Mouse (Mus musculus): ENCODE measurements around the gene Micall2. TPM values are rescaled to one million over a fixed set of nuclear protein-coding genes. Genes with fewer than 3 reads are reported as not detected.

Micall2 gene
- polyA plus RNA-seq, 1 experiment from 2014 or later, result 8.9 TPM

DNA sequence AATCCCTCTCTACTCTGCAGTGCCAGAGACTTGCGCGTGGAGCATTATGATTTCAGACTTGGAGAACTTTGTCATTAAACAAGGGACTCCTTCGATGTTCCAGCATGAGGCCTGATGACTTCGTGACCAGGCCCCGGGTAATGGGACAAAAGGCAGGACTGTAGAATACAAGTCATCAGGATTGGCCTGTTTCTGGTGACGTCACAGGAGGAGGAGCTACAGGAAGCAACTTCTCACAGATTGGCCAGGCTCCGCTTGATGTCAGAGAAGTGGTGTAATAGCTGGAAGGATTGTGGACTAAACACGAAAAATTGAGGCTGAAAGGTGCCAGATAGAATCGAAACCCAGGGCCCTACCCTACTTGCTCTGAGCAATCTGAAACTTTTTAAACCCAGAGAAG lies 45.3 kb downstream of the Micall2 start:
- Histone ChIP-seq H3K4me1 (peaks cover 25% of the 10 kb centered on the region), H3K4me3 (no peak overlapping the region), H3K27ac (no peak overlapping the region), H3K27me3 (ENCODE audit: low read depth, poor library complexity, severe bottlenecking) (peaks cover 66% of the 10 kb centered on the region), H3K9me3 (replicated peaks) (no peaks in the 10 kb centered on the region), H3K36me3 (no peaks in the 10 kb centered on the region)
- WGBS, result 79% methylated on average over 9 of the region's 9 CpGs
- no peak for DNase-seq (ENCODE audit: low spot score)

DNA sequence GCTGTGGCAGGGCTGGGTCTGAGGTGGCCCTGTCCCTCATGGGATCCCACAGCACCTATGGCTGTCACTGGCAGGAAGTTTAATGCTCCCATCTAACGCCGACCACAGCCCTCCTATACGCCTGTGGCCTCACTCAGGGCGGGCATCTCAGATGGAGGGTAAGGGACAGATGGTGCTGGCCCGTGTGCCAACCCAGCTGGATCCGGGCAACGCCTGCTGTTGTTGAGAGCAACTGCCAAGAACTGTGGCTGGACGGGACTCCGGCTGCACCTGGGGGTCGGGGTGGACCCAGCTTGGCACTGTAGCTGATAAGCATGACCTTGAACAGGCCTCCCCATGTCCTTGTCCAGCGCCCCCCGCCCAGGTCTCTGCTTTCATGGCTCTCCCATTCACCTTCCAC lies 47.8 kb downstream of the Micall2 start:
- no peak overlapping the region for H3K4me3 ChIP-seq
- WGBS, result 85% methylated on average over 12 of the region's 12 CpGs
- no peak for DNase-seq (ENCODE audit: low spot score)
- no peaks in the 10 kb centered on the region for H3K36me3 ChIP-seq
- no peaks in the 10 kb centered on the region for H3K9me3 ChIP-seq (replicated peaks)
- H3K27me3 ChIP-seq (ENCODE audit: low read depth, poor library complexity, severe bottlenecking), result peaks cover 69% of the 10 kb centered on the region
- no peak overlapping the region for H3K27ac ChIP-seq
- peaks cover 23% of the 10 kb centered on the region for H3K4me1 ChIP-seq

DNA sequence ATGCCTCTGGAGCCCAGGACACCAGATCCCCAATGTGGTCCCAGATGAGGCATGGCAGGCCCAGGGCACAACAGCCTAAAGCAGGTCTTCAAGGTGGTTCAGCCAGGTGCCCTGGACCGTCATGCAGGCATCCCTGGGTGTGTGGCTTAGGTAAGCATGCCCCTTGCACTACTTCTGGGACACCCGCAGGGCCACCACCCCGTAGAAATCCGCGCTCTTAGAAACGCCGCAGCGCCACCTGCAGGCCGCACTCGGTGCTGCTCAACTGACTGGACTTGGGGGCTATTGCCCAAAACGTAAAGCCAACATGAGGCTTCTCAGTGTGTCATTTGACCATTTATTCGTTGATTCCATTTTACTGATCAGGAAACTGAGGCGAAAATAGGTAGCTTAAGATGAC lies 48.5 kb downstream of the Micall2 start:
- no peak overlapping the region for H3K4me3 ChIP-seq
- H3K27ac ChIP-seq, result no peak overlapping the region
- peaks cover 70% of the 10 kb centered on the region for H3K27me3 ChIP-seq (ENCODE audit: low read depth, poor library complexity, severe bottlenecking)
- peak; percentile 72 for DNase-seq (ENCODE audit: low spot score)
- H3K36me3 ChIP-seq, result no peaks in the 10 kb centered on the region
- 8% methylated on average over 13 of the region's 13 CpGs for WGBS
- no peaks in the 10 kb centered on the region for H3K9me3 ChIP-seq (replicated peaks)
- H3K4me1 ChIP-seq, result peaks cover 31% of the 10 kb centered on the region

DNA sequence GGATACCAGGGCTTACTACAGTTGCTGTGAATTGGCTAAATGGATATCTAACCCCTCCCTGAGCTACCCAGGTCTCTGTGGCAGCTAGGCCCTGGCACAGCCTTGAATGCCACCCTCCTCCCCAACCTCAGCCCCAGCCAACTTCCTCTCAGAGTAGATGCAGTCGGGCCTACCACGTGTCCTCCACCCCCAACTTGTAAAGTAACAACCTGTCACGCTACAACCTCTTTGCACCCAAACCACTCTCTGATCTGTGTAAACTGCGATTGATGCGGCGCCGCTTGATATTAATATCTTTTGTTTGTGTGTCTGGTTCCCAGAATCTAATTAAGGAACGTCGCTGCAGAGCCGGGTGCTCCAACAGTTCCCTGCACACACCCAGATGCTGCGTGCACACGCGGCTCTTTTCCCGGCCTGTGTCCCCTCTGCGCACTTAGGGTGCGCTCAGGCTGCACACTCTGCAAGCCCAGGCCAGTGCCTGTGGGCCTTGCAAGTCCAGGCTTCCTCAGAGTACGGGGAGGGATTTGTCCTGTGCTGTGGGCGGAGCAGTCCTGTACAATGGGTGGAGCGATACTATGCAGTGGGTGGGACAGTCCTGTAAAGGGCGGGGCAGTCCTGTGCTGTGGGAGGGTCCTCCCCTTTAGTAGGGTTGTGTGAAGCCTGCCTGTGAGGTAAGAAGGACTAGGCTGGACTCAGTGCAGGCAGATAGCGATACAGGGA lies 49.4 kb downstream of the Micall2 start:
- Histone ChIP-seq H3K27me3 (ENCODE audit: low read depth, poor library complexity, severe bottlenecking) (peaks cover 80% of the 10 kb centered on the region), H3K9me3 (replicated peaks) (no peaks in the 10 kb centered on the region), H3K4me1 (peaks cover 40% of the 10 kb centered on the region), H3K36me3 (no peaks in the 10 kb centered on the region), H3K27ac (peak overlapping the region; percentile 47), H3K4me3 (no peak overlapping the region)
- DNase-seq (ENCODE audit: low spot score), result peak; percentile 56
- WGBS, result 28% methylated on average over 21 of the region's 21 CpGs

DNA sequence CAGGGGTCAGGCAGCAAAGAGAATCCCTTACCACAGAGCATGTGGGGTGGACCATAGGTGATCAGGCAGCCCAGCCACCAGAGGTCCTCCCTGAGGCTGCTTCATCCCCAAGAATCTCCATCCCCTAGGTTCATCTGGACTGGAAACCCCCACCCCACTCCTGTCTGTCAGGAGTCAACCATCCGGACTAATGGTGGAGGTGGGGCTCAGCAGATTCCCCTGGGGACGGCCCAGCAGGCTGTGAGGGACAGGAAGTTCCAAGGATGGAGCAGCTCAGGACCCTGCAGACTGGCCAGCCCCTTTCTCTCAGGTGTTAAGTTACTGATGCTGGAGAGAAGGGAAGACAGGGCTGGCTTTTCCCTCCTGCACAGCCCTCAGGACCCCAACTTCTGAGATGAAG lies 52.9 kb downstream of the Micall2 start:
- Histone ChIP-seq H3K27me3 (ENCODE audit: low read depth, poor library complexity, severe bottlenecking) (peaks cover 98% of the 10 kb centered on the region), H3K36me3 (no peaks in the 10 kb centered on the region), H3K4me1 (peaks cover 44% of the 10 kb centered on the region), H3K4me3 (no peak overlapping the region), H3K27ac (0 out of 2 replicates have a peak overlapping the region, but pooled peaks have one; percentile 28), H3K9me3 (replicated peaks) (no peaks in the 10 kb centered on the region)
- WGBS, result 0% methylated on average over 2 of the region's 2 CpGs
- DNase-seq (ENCODE audit: low spot score), result no peak

DNA sequence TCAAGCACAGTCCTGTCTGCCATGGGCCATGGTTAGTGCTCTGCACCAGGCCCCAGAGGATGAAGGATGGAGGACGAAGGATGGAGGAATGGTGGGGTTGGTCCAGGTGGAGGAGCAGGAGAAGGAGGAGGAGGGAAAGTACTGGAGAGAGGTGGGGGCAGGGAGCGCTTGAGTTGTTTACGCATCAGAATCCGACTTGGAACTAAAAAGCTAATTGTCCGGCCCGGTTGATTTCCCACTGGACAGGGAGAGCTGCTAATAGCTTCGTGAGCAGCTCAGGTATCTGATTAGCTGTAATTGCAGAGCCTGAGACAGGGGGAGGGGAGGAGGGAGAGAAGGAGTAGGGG lies 53.5 kb downstream of the Micall2 start:
- Histone ChIP-seq H3K4me1 (peaks cover 43% of the 10 kb centered on the region), H3K9me3 (replicated peaks) (no peaks in the 10 kb centered on the region), H3K27me3 (ENCODE audit: low read depth, poor library complexity, severe bottlenecking) (peaks cover 98% of the 10 kb centered on the region), H3K27ac (peak overlapping the region; percentile 20; the same call in 1 of the 2 replicates), H3K36me3 (no peaks in the 10 kb centered on the region), H3K4me3 (no peak overlapping the region; the same call in 1 of the 2 replicates)
- peak; percentile 49 for DNase-seq (ENCODE audit: low spot score)
- 2% methylated on average over 7 of the region's 7 CpGs for WGBS

DNA sequence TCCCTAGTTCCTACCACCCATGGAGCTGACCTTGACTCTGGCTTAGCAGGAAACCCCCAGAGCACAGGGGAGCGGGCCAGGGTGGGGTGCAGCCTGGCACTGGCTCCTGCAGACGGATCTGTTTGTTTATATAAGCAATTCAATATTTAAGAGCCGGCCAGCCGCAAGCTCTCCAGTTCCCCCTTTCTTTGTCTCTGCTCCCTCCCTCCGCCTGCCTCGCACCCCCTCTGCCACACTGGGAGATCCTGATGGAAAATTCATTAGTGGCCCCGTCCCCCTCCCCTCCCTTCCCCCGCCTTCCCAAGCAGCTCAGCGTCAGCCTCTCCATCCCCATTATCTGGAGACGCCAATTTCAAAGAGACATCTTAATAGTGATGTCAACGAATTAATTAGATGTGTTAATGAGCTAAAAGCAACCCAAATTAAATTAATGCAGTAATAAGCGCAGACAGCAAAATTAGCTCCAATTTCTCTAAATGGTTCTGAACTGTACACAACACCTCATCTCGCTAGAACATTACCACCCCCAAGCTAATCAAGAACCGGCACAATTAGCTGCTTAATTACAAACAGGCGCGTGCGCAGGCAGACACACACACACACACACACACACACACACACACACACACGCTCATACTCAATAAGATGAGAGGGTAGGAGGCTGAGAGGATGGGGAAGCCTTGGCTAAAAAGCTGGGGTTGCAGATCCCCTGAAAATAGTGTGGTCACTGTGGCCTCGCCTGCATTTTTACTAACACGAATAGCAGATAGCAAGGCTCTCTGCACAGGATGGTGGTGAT lies 54.1 kb downstream of the Micall2 start:
- Histone ChIP-seq H3K4me3 (peak overlapping the region; percentile 6; the same call in 1 of the 2 replicates), H3K27me3 (ENCODE audit: low read depth, poor library complexity, severe bottlenecking) (peaks cover 98% of the 10 kb centered on the region), H3K27ac (peak overlapping the region; percentile 58; the same call in 1 of the 2 replicates), H3K9me3 (replicated peaks) (no peaks in the 10 kb centered on the region), H3K4me1 (peaks cover 38% of the 10 kb centered on the region), H3K36me3 (no peaks in the 10 kb centered on the region)
- DNase-seq (ENCODE audit: low spot score), result peak; percentile 52
- 4% methylated on average over 20 of the region's 20 CpGs for WGBS

DNA sequence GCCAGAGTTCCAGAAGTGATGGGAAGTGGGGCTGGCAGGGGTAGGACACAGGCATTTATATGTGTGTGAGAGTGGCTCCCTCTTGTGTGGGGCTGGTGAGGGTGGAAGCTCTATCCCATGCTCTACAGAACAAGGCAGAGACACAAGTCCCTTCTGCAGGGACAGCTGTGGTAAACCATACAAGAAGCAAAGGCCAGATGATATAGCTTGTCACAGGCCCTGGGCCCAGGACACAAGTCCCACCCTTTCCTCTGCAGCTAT lies 60.5 kb downstream of the Micall2 start:
- DNase-seq (ENCODE audit: low spot score), result no peak
- Histone ChIP-seq H3K36me3 (no peaks in the 10 kb centered on the region), H3K4me1 (peaks cover 28% of the 10 kb centered on the region), H3K27ac (no peak overlapping the region), H3K27me3 (ENCODE audit: low read depth, poor library complexity, severe bottlenecking) (peaks cover 98% of the 10 kb centered on the region), H3K9me3 (replicated peaks) (no peaks in the 10 kb centered on the region), H3K4me3 (no peak overlapping the region)

DNA sequence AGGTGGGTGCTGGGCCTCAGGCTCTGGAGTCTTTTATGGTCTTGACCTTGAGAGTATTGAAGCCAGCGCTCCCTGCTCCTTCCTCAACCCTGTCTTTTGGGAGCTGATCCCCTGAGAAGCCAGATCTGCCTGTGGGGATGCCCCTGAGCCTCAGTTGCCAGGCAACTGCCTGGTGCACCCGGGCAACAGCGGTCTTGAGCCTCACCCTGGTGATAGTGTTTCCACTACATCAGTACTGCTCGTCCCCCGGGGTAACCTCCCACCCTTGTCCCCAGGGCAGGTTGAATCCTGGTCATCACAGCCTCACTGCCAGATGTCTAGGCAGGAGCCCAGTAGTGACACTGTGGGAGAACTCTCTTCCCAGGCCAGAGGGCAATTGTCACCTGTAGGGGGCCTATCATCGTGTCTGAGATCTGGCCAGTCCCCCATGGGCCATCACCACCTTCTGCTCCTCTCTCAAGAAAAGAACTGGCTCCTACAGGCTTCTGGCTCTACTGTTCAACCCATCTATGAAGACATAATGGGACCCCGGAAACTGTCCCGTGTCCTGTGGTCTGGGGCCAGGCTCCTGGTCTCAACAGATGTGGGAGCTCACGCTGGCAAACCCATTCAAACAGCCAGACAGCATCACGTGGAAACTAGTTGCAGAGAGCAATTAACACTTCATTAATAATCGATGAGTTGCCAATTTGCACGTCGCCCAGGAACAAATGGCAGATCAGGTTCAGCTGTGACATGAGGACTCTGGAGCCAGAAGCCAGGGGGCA lies 61.0 kb downstream of the Micall2 start:
- Histone ChIP-seq H3K4me3 (no peak overlapping the region), H3K27me3 (ENCODE audit: low read depth, poor library complexity, severe bottlenecking) (peaks cover 100% of the 10 kb centered on the region), H3K4me1 (peaks cover 28% of the 10 kb centered on the region), H3K36me3 (no peaks in the 10 kb centered on the region), H3K27ac (no peak overlapping the region), H3K9me3 (replicated peaks) (no peaks in the 10 kb centered on the region)
- WGBS, result 28% methylated on average over 13 of the region's 13 CpGs
- DNase-seq (ENCODE audit: low spot score), result no peak

DNA sequence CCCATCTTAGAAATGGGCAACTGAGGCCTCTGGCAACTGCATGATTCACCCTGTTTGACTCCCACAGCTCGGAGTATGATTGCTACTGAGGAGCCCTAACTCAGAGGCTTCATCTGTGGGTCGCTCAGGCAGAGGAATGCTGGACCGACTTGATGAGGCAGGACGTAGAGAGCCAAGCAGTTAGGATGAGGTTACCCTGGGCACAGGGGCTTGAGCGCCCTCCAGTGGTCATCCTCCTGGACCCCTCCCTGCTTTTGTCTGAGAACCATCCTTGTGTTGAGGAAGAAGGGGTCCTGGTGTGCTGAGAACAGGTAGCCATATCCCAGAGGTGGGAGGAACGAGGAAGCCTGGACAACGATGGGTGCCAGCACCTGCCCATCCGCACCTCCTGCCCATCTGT lies 66.8 kb downstream of the Micall2 start:
- WGBS, result 12% methylated on average over 8 of the region's 8 CpGs
- H3K36me3 ChIP-seq, result no peaks in the 10 kb centered on the region
- H3K27ac ChIP-seq, result no peak overlapping the region
- peaks cover 33% of the 10 kb centered on the region for H3K4me1 ChIP-seq
- no peaks in the 10 kb centered on the region for H3K9me3 ChIP-seq (replicated peaks)
- no peak overlapping the region for H3K4me3 ChIP-seq
- peak; percentile 59 for DNase-seq (ENCODE audit: low spot score)
- peaks cover 100% of the 10 kb centered on the region for H3K27me3 ChIP-seq (ENCODE audit: low read depth, poor library complexity, severe bottlenecking)

DNA sequence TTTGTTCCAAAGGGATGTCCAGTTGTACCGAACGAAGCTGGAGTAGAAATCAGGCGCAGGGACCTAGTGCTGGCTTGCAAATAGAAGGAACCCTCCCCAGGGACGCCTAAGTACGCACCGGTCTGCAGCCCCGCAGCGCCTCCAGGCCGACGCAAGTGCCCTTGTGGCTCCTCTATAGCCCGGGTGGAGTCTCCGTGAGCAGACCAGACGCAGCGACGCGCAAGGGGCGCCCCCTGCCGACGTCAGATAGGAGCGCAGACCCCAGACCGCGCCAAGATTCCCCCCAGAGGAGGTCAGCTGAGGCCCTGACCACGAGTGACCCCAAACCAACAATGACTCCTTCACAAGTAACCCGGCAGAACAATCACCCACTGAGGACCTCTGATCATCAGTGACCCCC lies 67.6 kb downstream of the Micall2 start:
- peaks cover 37% of the 10 kb centered on the region for H3K4me1 ChIP-seq
- no peak overlapping the region for H3K27ac ChIP-seq
- no peaks in the 10 kb centered on the region for H3K9me3 ChIP-seq (replicated peaks)
- H3K27me3 ChIP-seq (ENCODE audit: low read depth, poor library complexity, severe bottlenecking), result peaks cover 100% of the 10 kb centered on the region
- no peak overlapping the region for H3K4me3 ChIP-seq
- DNase-seq (ENCODE audit: low spot score), result peak; percentile 90
- WGBS, result 1% methylated on average over 24 of the region's 24 CpGs
- H3K36me3 ChIP-seq, result no peaks in the 10 kb centered on the region

DNA sequence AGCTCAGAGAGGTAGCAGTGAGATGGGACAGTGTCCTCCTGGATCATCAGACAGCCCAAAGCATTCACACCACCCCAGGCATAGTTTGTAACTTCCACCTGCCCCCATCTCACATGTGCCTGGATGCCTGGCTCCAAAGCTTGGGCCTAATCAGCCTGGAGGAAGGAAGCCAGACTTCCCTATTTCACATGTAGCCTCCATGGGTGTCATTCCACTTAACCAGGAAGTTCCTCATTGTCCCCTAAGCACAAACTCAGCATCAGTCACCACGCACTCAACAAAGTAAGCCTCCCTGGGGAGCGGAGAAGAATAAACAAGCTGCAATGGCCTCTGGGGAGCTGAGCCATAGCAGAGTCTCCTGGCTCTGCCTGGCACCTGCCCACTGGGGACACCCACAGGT lies 69.6 kb downstream of the Micall2 start:
- WGBS, result 39% methylated on average over 2 of the region's 2 CpGs
- no peak for DNase-seq (ENCODE audit: low spot score)
- H3K27ac ChIP-seq, result no peak overlapping the region
- H3K4me3 ChIP-seq, result no peak overlapping the region
- H3K36me3 ChIP-seq, result no peaks in the 10 kb centered on the region
- peaks cover 97% of the 10 kb centered on the region for H3K27me3 ChIP-seq (ENCODE audit: low read depth, poor library complexity, severe bottlenecking)
- no peaks in the 10 kb centered on the region for H3K9me3 ChIP-seq (replicated peaks)
- H3K4me1 ChIP-seq, result peaks cover 29% of the 10 kb centered on the region

DNA sequence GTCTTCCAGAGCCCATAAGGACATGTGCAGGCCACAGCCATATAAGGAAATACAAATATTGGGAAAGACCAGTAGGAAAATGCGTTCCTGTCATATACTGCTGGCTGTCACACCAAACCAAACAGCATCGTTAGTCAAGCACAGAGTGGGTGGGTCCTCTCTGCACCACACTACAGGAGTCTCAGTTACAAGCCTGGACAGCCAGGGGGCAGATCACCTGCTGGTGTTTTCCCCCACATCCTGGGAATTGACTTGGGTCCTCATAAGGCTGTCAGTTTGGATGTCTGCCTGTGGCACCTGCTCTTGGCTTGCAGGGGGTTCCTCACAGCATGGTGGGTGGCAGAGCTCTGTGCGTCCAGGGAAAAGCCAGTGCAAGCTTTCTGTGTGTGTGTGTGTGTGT lies 70.8 kb downstream of the Micall2 start:
- 66% methylated on average over 3 of the region's 3 CpGs for WGBS
- Histone ChIP-seq H3K27me3 (ENCODE audit: low read depth, poor library complexity, severe bottlenecking) (peaks cover 97% of the 10 kb centered on the region), H3K36me3 (no peaks in the 10 kb centered on the region), H3K9me3 (replicated peaks) (no peaks in the 10 kb centered on the region), H3K4me3 (no peak overlapping the region), H3K27ac (no peak overlapping the region), H3K4me1 (peaks cover 29% of the 10 kb centered on the region)
- DNase-seq (ENCODE audit: low spot score), result no peak

Data from limb, embryonic 10.5 days (tissue).